Mouse (Mus musculus): ENCODE data around the gene Spaca9. TPM values are rescaled to one million over a fixed set of nuclear protein-coding genes. Genes with fewer than 3 reads are reported as not detected.
A peak's percentile ranks its signal among the peaks of the same experiment; 100 is the strongest.

Spaca9 gene
- 1.6 and 2.8 TPM in 2 replicates for polyA plus RNA-seq (2015; fragmentation: Nextera tagmentation; extraction: Ambion mirVana)

GRCm38 (mm10) chr2:28699361-28700335 is at the start of gene Spaca9, which contains the start of gene Ak8:
Spaca9 (minus strand) TSS chr2:28699727.
Ak8 (plus strand) TSS chr2:28700164.
- Histone ChIP-seq H3K4me1 (peaks cover 14% of the 10 kb centered on the region), H3K27me3 (peaks cover 30% of the 10 kb centered on the region), H3K9me3 (replicated peaks) (no peaks in the 10 kb centered on the region), H3K4me2 (peak within 1 kb of the TSS; percentile 94), H3K27ac (no peak within 1 kb of the TSS), H3K36me3 (ENCODE audit: poor library complexity, severe bottlenecking) (no peaks in the 10 kb centered on the region), H3K4me3 (peak within 1 kb of the TSS; percentile 64), H3K9ac (peak within 1 kb of the TSS; percentile 75)
- ATAC-seq = peak; percentile 93
- 1% methylated on average over 53 of the region's 53 CpGs for WGBS

GRCm38 (mm10) chr2:28747705-28748104 is 48.2 kb upstream of the Spaca9 start:
- H3K9me3 ChIP-seq (replicated peaks) = no peaks in the 10 kb centered on the region
- WGBS = 87% methylated on average over 2 of the region's 2 CpGs
- peaks cover 24% of the 10 kb centered on the region for H3K4me1 ChIP-seq
- no peak overlapping the region for H3K4me3 ChIP-seq
- H3K36me3 ChIP-seq (ENCODE audit: poor library complexity, severe bottlenecking) = no peaks in the 10 kb centered on the region
- no peak overlapping the region for H3K27ac ChIP-seq
- no peak overlapping the region for H3K9ac ChIP-seq
- no peak for ATAC-seq
- peaks cover 57% of the 10 kb centered on the region for H3K27me3 ChIP-seq
- H3K4me2 ChIP-seq = no peak overlapping the region

GRCm38 (mm10) chr2:28746682-28747332 is 47.3 kb upstream of the Spaca9 start:
- Histone ChIP-seq H3K9me3 (replicated peaks) (no peaks in the 10 kb centered on the region), H3K27ac (no peak overlapping the region), H3K9ac (no peak overlapping the region), H3K36me3 (ENCODE audit: poor library complexity, severe bottlenecking) (no peaks in the 10 kb centered on the region), H3K27me3 (peaks cover 56% of the 10 kb centered on the region), H3K4me3 (no peak overlapping the region), H3K4me2 (no peak overlapping the region), H3K4me1 (peaks cover 15% of the 10 kb centered on the region)
- WGBS = 80% methylated on average over 15 of the region's 15 CpGs
- no peak for ATAC-seq

GRCm38 (mm10) chr2:28742701-28743100 is 43.2 kb upstream of the Spaca9 start:
- Histone ChIP-seq H3K4me2 (no peak overlapping the region), H3K27me3 (peaks cover 48% of the 10 kb centered on the region), H3K4me3 (no peak overlapping the region), H3K27ac (no peak overlapping the region), H3K36me3 (ENCODE audit: poor library complexity, severe bottlenecking) (no peaks in the 10 kb centered on the region), H3K4me1 (0 out of 2 replicates have a peak, but pooled peaks cover 3% of the 10 kb centered on the region), H3K9me3 (replicated peaks) (no peaks in the 10 kb centered on the region), H3K9ac (no peak overlapping the region)
- 82% methylated on average over 8 of the region's 8 CpGs for WGBS
- no peak for ATAC-seq

- H3K4me3 ChIP-seq = no peak overlapping the region
- no peaks in the 10 kb centered on the region for H3K9me3 ChIP-seq (replicated peaks)
- peaks cover 38% of the 10 kb centered on the region for H3K27me3 ChIP-seq
- H3K4me2 ChIP-seq = no peak overlapping the region
- ATAC-seq = no peak
- H3K9ac ChIP-seq = no peak overlapping the region
- 86% methylated on average over 5 of the region's 5 CpGs for WGBS
- no peaks in the 10 kb centered on the region for H3K36me3 ChIP-seq (ENCODE audit: poor library complexity, severe bottlenecking)
- no peak overlapping the region for H3K27ac ChIP-seq
- peaks cover 5% of the 10 kb centered on the region; the same call in 1 of the 2 replicates for H3K4me1 ChIP-seq
Observed at GRCm38 (mm10) chr2:28740159-28740558, 40.6 kb upstream of the Spaca9 start.

GRCm38 (mm10) chr2:28737112-28737511 is 37.6 kb upstream of the Spaca9 start:
- WGBS = 62% methylated on average over 5 of the region's 5 CpGs
- H3K4me3 ChIP-seq = no peak overlapping the region
- no peak overlapping the region for H3K9ac ChIP-seq
- H3K4me1 ChIP-seq = peaks cover 5% of the 10 kb centered on the region; the same call in 1 of the 2 replicates
- H3K36me3 ChIP-seq (ENCODE audit: poor library complexity, severe bottlenecking) = no peaks in the 10 kb centered on the region
- no peak for ATAC-seq
- peaks cover 39% of the 10 kb centered on the region for H3K27me3 ChIP-seq
- H3K9me3 ChIP-seq (replicated peaks) = no peaks in the 10 kb centered on the region
- no peak overlapping the region for H3K27ac ChIP-seq
- H3K4me2 ChIP-seq = no peak overlapping the region

GRCm38 (mm10) chr2:28730676-28731075 is 31.1 kb upstream of the Spaca9 start:
- ATAC-seq = no peak
- Histone ChIP-seq H3K9me3 (replicated peaks) (no peaks in the 10 kb centered on the region), H3K27ac (no peak overlapping the region), H3K4me1 (peaks cover 13% of the 10 kb centered on the region), H3K9ac (no peak overlapping the region), H3K36me3 (ENCODE audit: poor library complexity, severe bottlenecking) (no peaks in the 10 kb centered on the region), H3K4me3 (no peak overlapping the region), H3K27me3 (peaks cover 29% of the 10 kb centered on the region), H3K4me2 (no peak overlapping the region)

- H3K4me1 ChIP-seq = peaks cover 13% of the 10 kb centered on the region
- H3K9ac ChIP-seq = peak overlapping the region; percentile 28
- H3K27ac ChIP-seq = no peak overlapping the region
- H3K4me2 ChIP-seq = 0 out of 2 replicates have a peak overlapping the region, but pooled peaks have one; percentile 9
- peak; percentile 43; the same call in 1 of the 2 replicates for ATAC-seq
- peaks cover 21% of the 10 kb centered on the region for H3K27me3 ChIP-seq
- 13% methylated on average over 16 of the region's 16 CpGs for whole genome bisulfite sequencing
- H3K4me3 ChIP-seq = no peak overlapping the region
- H3K9me3 ChIP-seq (replicated peaks) = no peaks in the 10 kb centered on the region
- no peaks in the 10 kb centered on the region for H3K36me3 ChIP-seq (ENCODE audit: poor library complexity, severe bottlenecking)
Observed at GRCm38 (mm10) chr2:28727786-28728404, 28.4 kb upstream of the Spaca9 start.

- H3K4me3 ChIP-seq = no peak overlapping the region
- peaks cover 24% of the 10 kb centered on the region for H3K27me3 ChIP-seq
- no peak for ATAC-seq
- no peaks in the 10 kb centered on the region for H3K9me3 ChIP-seq (replicated peaks)
- H3K4me1 ChIP-seq = peaks cover 19% of the 10 kb centered on the region
- 60% methylated on average over 9 of the region's 9 CpGs for WGBS
- H3K9ac ChIP-seq = no peak overlapping the region
- no peak overlapping the region for H3K27ac ChIP-seq
- no peak overlapping the region for H3K4me2 ChIP-seq
- H3K36me3 ChIP-seq (ENCODE audit: poor library complexity, severe bottlenecking) = no peaks in the 10 kb centered on the region
Observed at GRCm38 (mm10) chr2:28723912-28724311, 24.4 kb upstream of the Spaca9 start.

- Histone ChIP-seq H3K4me1 (peaks cover 8% of the 10 kb centered on the region), H3K4me3 (no peak overlapping the region), H3K27ac (no peak overlapping the region), H3K27me3 (peaks cover 19% of the 10 kb centered on the region), H3K36me3 (ENCODE audit: poor library complexity, severe bottlenecking) (no peaks in the 10 kb centered on the region), H3K9me3 (replicated peaks) (no peaks in the 10 kb centered on the region), H3K4me2 (no peak overlapping the region), H3K9ac (no peak overlapping the region)
- WGBS = 92% methylated on average over 8 of the region's 8 CpGs
- no peak for ATAC-seq
Observed at GRCm38 (mm10) chr2:28722419-28722818, 22.9 kb upstream of the Spaca9 start.

- no peak overlapping the region for H3K27ac ChIP-seq
- no peak overlapping the region for H3K4me2 ChIP-seq
- no peak overlapping the region for H3K4me3 ChIP-seq
- no peak overlapping the region for H3K9ac ChIP-seq
- 0 out of 2 replicates have a peak, but pooled peaks cover 3% of the 10 kb centered on the region for H3K4me1 ChIP-seq
- H3K27me3 ChIP-seq = no peaks in the 10 kb centered on the region; the same call in 1 of the 2 replicates
- no peaks in the 10 kb centered on the region for H3K36me3 ChIP-seq (ENCODE audit: poor library complexity, severe bottlenecking)
- ATAC-seq = no peak
- WGBS = 83% methylated on average over 8 of the region's 8 CpGs
- no peaks in the 10 kb centered on the region for H3K9me3 ChIP-seq (replicated peaks)
Observed at GRCm38 (mm10) chr2:28713036-28713435, 13.5 kb upstream of the Spaca9 start.
